Mouse (Mus musculus): ENCODE results near the gene Tjp2. TPM values are rescaled to one million over a fixed set of nuclear protein-coding genes. Genes with fewer than 3 reads are reported as not detected.

The Tjp2 gene
- polyA plus RNA-seq, 1 experiment from 2014 or later, result 6.5 TPM

DNA sequence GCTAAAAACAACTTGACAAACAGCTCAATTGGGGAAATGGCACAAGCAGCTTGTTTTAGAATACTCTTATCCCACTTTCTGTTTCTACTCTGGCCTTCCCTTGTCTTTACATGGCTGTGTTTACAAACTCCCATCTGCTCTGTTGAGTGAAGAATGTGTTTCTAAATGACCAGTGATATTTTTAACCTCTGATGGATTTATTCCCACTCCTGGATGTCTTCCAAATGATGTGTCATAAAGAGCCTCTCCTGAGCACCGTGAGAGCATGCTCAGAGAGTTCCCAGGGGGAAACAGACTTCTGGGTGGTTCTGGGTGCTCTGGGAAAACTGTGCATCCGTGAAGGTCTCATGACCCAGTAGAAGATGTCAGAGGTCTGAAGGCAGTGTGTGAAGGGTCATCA lies 169.9 kb downstream of the Tjp2 start:
- 32% methylated on average over 2 of the region's 2 CpGs for WGBS
- H3K27me3 ChIP-seq (ENCODE audit: control insufficient read depth, insufficient read depth, low read length), result no peaks in the 10 kb centered on the region
- no peaks in the 10 kb centered on the region for H3K4me1 ChIP-seq (ENCODE audit: control insufficient read depth, insufficient read depth, low read length)
- no peak for ATAC-seq (ENCODE audit: low read depth)
- no peaks in the 10 kb centered on the region for H3K36me3 ChIP-seq (ENCODE audit: control insufficient read depth, insufficient read depth, low read length)
- H3K9ac ChIP-seq (replicated peaks; ENCODE audit: low read depth, low read length), result no peak overlapping the region
- H3K4me2 ChIP-seq (ENCODE audit: low read depth, low read length), result no peak overlapping the region
- H3K9me3 ChIP-seq (ENCODE audit: control insufficient read depth, low read length), result no peaks in the 10 kb centered on the region
- H3K27ac ChIP-seq (ENCODE audit: low read depth, low read length), result no peak overlapping the region
- H3K4me3 ChIP-seq (ENCODE audit: low read depth, low read length), result no peak overlapping the region

DNA sequence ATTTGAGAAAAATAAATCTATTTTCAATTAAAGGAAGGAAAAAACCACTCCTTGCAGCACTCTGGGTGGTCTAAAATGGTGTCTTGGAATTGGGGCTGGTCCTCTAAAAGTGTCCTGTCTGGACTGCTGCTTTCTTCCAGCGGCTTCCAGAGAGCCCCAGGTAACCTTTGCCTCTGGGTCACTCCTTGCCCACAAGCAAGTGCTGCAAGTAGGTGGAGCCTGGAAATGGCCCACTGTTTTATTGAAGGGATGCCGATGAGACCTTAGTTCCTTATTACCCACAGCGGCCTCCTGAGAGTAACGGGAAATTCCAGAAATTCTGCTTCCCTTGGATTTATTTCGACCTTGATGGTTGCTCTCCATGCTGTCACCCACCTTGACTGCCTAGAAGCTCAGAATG lies 170.6 kb downstream of the Tjp2 start:
- WGBS, result 32% methylated on average over 5 of the region's 5 CpGs
- H3K9ac ChIP-seq (replicated peaks; ENCODE audit: low read depth, low read length), result no peak overlapping the region
- H3K27ac ChIP-seq (ENCODE audit: low read depth, low read length), result no peak overlapping the region
- H3K9me3 ChIP-seq (ENCODE audit: control insufficient read depth, low read length), result no peaks in the 10 kb centered on the region
- H3K27me3 ChIP-seq (ENCODE audit: control insufficient read depth, insufficient read depth, low read length), result no peaks in the 10 kb centered on the region
- no peak overlapping the region for H3K4me2 ChIP-seq (ENCODE audit: low read depth, low read length)
- H3K4me1 ChIP-seq (ENCODE audit: control insufficient read depth, insufficient read depth, low read length), result no peaks in the 10 kb centered on the region
- no peak for ATAC-seq (ENCODE audit: low read depth)
- H3K36me3 ChIP-seq (ENCODE audit: control insufficient read depth, insufficient read depth, low read length), result no peaks in the 10 kb centered on the region
- H3K4me3 ChIP-seq (ENCODE audit: low read depth, low read length), result no peak overlapping the region

GRCm38 (mm10) chr19:24050514-24050913 lies 174.3 kb downstream of the Tjp2 start:
- H3K9ac ChIP-seq (replicated peaks; ENCODE audit: low read depth, low read length), result no peak overlapping the region
- no peaks in the 10 kb centered on the region for H3K9me3 ChIP-seq (ENCODE audit: control insufficient read depth, low read length)
- no peak overlapping the region for H3K4me3 ChIP-seq (ENCODE audit: low read depth, low read length)
- H3K4me1 ChIP-seq (ENCODE audit: control insufficient read depth, insufficient read depth, low read length), result no peaks in the 10 kb centered on the region
- WGBS, result 85% methylated on average over 2 of the region's 2 CpGs
- no peak for ATAC-seq (ENCODE audit: low read depth)
- H3K36me3 ChIP-seq (ENCODE audit: control insufficient read depth, insufficient read depth, low read length), result no peaks in the 10 kb centered on the region
- H3K27ac ChIP-seq (ENCODE audit: low read depth, low read length), result no peak overlapping the region
- H3K4me2 ChIP-seq (ENCODE audit: low read depth, low read length), result no peak overlapping the region
- H3K27me3 ChIP-seq (ENCODE audit: control insufficient read depth, insufficient read depth, low read length), result no peaks in the 10 kb centered on the region

- no peaks in the 10 kb centered on the region for H3K36me3 ChIP-seq (ENCODE audit: control insufficient read depth, insufficient read depth, low read length)
- H3K9me3 ChIP-seq (ENCODE audit: control insufficient read depth, low read length), result no peaks in the 10 kb centered on the region
- no peaks in the 10 kb centered on the region for H3K27me3 ChIP-seq (ENCODE audit: control insufficient read depth, insufficient read depth, low read length)
- no peak for ATAC-seq (ENCODE audit: low read depth)
- no peaks in the 10 kb centered on the region for H3K4me1 ChIP-seq (ENCODE audit: control insufficient read depth, insufficient read depth, low read length)
- H3K27ac ChIP-seq (ENCODE audit: low read depth, low read length), result no peak overlapping the region
- 78% methylated on average over 3 of the region's 3 CpGs for WGBS
- no peak overlapping the region for H3K9ac ChIP-seq (replicated peaks; ENCODE audit: low read depth, low read length)
- H3K4me2 ChIP-seq (ENCODE audit: low read depth, low read length), result no peak overlapping the region
- no peak overlapping the region for H3K4me3 ChIP-seq (ENCODE audit: low read depth, low read length)
Observed at GRCm38 (mm10) chr19:24049329-24049728, 175.5 kb downstream of the Tjp2 start.

DNA sequence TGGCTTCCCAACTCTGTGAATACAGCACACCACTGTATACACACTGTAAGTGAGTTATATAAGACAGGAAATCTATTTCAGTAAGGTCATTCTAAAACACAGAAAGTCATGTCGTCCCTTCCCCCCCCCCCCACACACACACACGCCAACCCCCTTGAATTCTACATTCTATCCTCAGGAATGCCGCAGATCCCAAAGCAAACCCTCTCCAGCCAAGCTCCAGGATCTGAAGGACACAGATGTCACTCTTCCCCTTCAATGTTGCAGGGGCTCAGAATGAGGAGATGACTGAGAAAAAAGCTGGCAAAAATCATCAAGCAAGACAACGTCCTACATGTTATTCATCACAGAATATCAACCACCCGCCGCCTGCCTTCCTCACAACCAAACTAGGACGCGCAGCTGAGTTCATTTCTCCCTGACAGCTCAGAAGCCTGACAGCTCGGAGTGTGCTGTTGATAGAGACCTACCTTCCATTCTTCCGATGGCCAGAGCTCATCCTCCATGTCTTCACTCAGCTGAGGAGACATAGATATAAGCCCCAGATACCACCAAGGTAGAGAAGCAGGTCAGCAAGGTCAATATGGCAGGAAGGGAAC lies 178.3 kb downstream of the Tjp2 start:
- WGBS, result 91% methylated on average over 10 of the region's 10 CpGs
- H3K4me2 ChIP-seq (ENCODE audit: low read depth, low read length), result no peak overlapping the region
- H3K27ac ChIP-seq (ENCODE audit: low read depth, low read length), result no peak overlapping the region
- no peaks in the 10 kb centered on the region for H3K36me3 ChIP-seq (ENCODE audit: control insufficient read depth, insufficient read depth, low read length)
- no peak overlapping the region for H3K4me3 ChIP-seq (ENCODE audit: low read depth, low read length)
- H3K9ac ChIP-seq (replicated peaks; ENCODE audit: low read depth, low read length), result no peak overlapping the region
- no peaks in the 10 kb centered on the region for H3K27me3 ChIP-seq (ENCODE audit: control insufficient read depth, insufficient read depth, low read length)
- no peak for ATAC-seq (ENCODE audit: low read depth)
- H3K4me1 ChIP-seq (ENCODE audit: control insufficient read depth, insufficient read depth, low read length), result no peaks in the 10 kb centered on the region
- no peaks in the 10 kb centered on the region for H3K9me3 ChIP-seq (ENCODE audit: control insufficient read depth, low read length)

Other genes starting within 250 kb of the Tjp2 start
- gene Fam189a2, start 194.0 kb downstream of the Tjp2 start, polyA plus RNA-seq (2014; fragmentation: Nextera tagmentation; extraction: Ambion mirVana), result 3.1 and 3.7 TPM in 2 replicates
- 37.1 and 38.4 TPM in 2 replicates for gene Fxn, start 55.6 kb upstream of the Tjp2 start, polyA plus RNA-seq (2014; fragmentation: Nextera tagmentation; extraction: Ambion mirVana)

Measured in neural tube, embryonic 14.5 days (tissue).